Mouse (Mus musculus) embryonic facial prominence, embryonic 14.5 days (tissue): ENCODE results near the gene Nupl2. TPM values are rescaled to one million over a fixed set of nuclear protein-coding genes. Genes with fewer than 3 reads are reported as not detected.

Source experiments
- ATAC-seq: fragments of 200-750 bp; cut with Nextera tagmentation; 2 replicates; pipeline ENCODE4 v1.8.0; 2017; ENCODE audit warnings: low read depth, moderate number of reproducible peaks, moderate TSS enrichment
- DNase-seq: peaks from one replicate; pipeline ENCODE4 v3.0.0-alpha.2; 2015; ENCODE audit warnings: low spot score
- H3K27ac ChIP-seq: fragments of 300-500 bp; sonication (generic); replicated peaks from 2 replicates; pipeline ENCODE4 v1.5.1; 2014; ENCODE audit warnings: low read depth, mild to moderate bottlenecking, low read length, moderate library complexity
- H3K27me3 ChIP-seq: fragments of 300-500 bp; sonication (generic); replicated peaks from 2 replicates; pipeline ENCODE4 v1.6.1; 2014; ENCODE audit warnings: low read length; ENCODE audit not compliant: control insufficient read depth, insufficient read depth
- H3K36me3 ChIP-seq: fragments of 300-500 bp; sonication (generic); 2 replicates; pipeline ENCODE4 v1.6.1; 2014; ENCODE audit warnings: low read length, mixed read lengths; ENCODE audit not compliant: control insufficient read depth, insufficient read depth
- H3K4me1 ChIP-seq: fragments of 300-500 bp; sonication (generic); 2 replicates; pipeline ENCODE4 v1.6.1; 2014; ENCODE audit warnings: antibody characterized with exemption, low read length; ENCODE audit not compliant: control insufficient read depth, insufficient read depth
- H3K4me2 ChIP-seq: fragments of 300-500 bp; sonication (generic); 2 replicates; pipeline ENCODE4 v1.6.1; 2014; ENCODE audit warnings: low read depth, mild to moderate bottlenecking, low read length, moderate library complexity, mixed read lengths
- H3K4me3 ChIP-seq: fragments of 300-500 bp; sonication (generic); 2 replicates; pipeline ENCODE4 v1.5.1; 2014; ENCODE audit warnings: low read depth, mild to moderate bottlenecking, low read length
- H3K9ac ChIP-seq: fragments of 300-500 bp; sonication (generic); 2 replicates; pipeline ENCODE4 v1.6.1; 2014; ENCODE audit warnings: low read depth, mild to moderate bottlenecking, low read length, moderate library complexity, mixed read lengths
- H3K9me3 ChIP-seq: fragments of 300-500 bp; sonication (generic); 2 replicates; pipeline ENCODE4 v1.6.1; 2016; ENCODE audit warnings: low read length; ENCODE audit not compliant: control insufficient read depth
- WGBS: fragments of 180-500 bp; shearing (Covaris S2); extraction: QIAGEN DNeasy Blood & Tissue Kit; methylation state at CpG from one replicate; pipeline ENCODE4 v1.1.7; 2014; 5-methylcytosine and 5-hydroxymethylcytosine counted together
- polyA plus RNA-seq: library from polyadenylated mRNA; unstranded; fragments of >200 nt; fragmentation: Nextera tagmentation; extraction: Ambion mirVana; gene quantifications from 2 replicates; pipeline ENCODE4 v1.2.1, GENCODE M21; 2014

Gene Nupl2
- polyA plus RNA-seq, 1 experiment from 2014 or later, result 11.2 TPM

GRCm38 (mm10) chr5:24156774-24157173 is 8.0 kb upstream of the Nupl2 start:
- no peak overlapping the region for H3K27ac ChIP-seq
- no peak overlapping the region for H3K4me2 ChIP-seq
- H3K4me1 ChIP-seq, result no peaks in the 10 kb centered on the region
- H3K4me3 ChIP-seq, result no peak overlapping the region
- no peak overlapping the region for H3K9ac ChIP-seq
- no peak for DNase-seq
- H3K36me3 ChIP-seq, result peaks cover 45% of the 10 kb centered on the region; the same call in 1 of the 2 replicates
- 91% methylated on average over 6 of the region's 6 CpGs for WGBS
- no peak for ATAC-seq
- no peaks in the 10 kb centered on the region for H3K9me3 ChIP-seq
- no peaks in the 10 kb centered on the region for H3K27me3 ChIP-seq

- Histone ChIP-seq H3K4me3 (no peak overlapping the region), H3K4me2 (no peak overlapping the region), H3K36me3 (peaks cover 39% of the 10 kb centered on the region), H3K27ac (no peak overlapping the region), H3K27me3 (no peaks in the 10 kb centered on the region), H3K9me3 (no peaks in the 10 kb centered on the region), H3K9ac (no peak overlapping the region), H3K4me1 (no peaks in the 10 kb centered on the region)
- ATAC-seq, result no peak
- WGBS, result 47% methylated on average over 5 of the region's 5 CpGs
- peak; percentile 4 for DNase-seq
Observed at GRCm38 (mm10) chr5:24167263-24167662, 2.5 kb downstream of the Nupl2 start.

GRCm38 (mm10) chr5:24169881-24170280 is 5.1 kb downstream of the Nupl2 start:
- Histone ChIP-seq H3K4me2 (no peak overlapping the region), H3K9me3 (no peaks in the 10 kb centered on the region), H3K4me1 (no peaks in the 10 kb centered on the region), H3K27ac (no peak overlapping the region), H3K9ac (no peak overlapping the region), H3K4me3 (no peak overlapping the region), H3K36me3 (peaks cover 45% of the 10 kb centered on the region), H3K27me3 (no peaks in the 10 kb centered on the region)
- WGBS, result 91% methylated on average over 6 of the region's 6 CpGs
- DNase-seq, result no peak
- ATAC-seq, result no peak

- H3K4me3 ChIP-seq, result no peak overlapping the region
- ATAC-seq (no peak), DNase-seq (no peak)
- H3K27me3 ChIP-seq, result no peaks in the 10 kb centered on the region
- H3K9ac ChIP-seq, result no peak overlapping the region
- no peaks in the 10 kb centered on the region for H3K9me3 ChIP-seq
- peaks cover 50% of the 10 kb centered on the region for H3K36me3 ChIP-seq
- H3K27ac ChIP-seq, result no peak overlapping the region
- H3K4me2 ChIP-seq, result no peak overlapping the region
- no peaks in the 10 kb centered on the region for H3K4me1 ChIP-seq
Observed at GRCm38 (mm10) chr5:24172092-24172491, 7.3 kb downstream of the Nupl2 start.

- no peaks in the 10 kb centered on the region for H3K9me3 ChIP-seq
- DNase-seq, result no peak
- no peaks in the 10 kb centered on the region for H3K27me3 ChIP-seq
- H3K9ac ChIP-seq, result no peak overlapping the region
- H3K4me3 ChIP-seq, result no peak overlapping the region
- no peak overlapping the region for H3K27ac ChIP-seq
- H3K36me3 ChIP-seq, result peaks cover 44% of the 10 kb centered on the region
- no peak overlapping the region for H3K4me2 ChIP-seq
- H3K4me1 ChIP-seq, result no peaks in the 10 kb centered on the region
- no peak for ATAC-seq
- 93% methylated on average over 16 of the region's 16 CpGs for WGBS
Observed at GRCm38 (mm10) chr5:24181514-24182295, 16.9 kb downstream of the Nupl2 start.

- H3K9ac ChIP-seq, result no peak overlapping the region
- H3K27me3 ChIP-seq, result no peaks in the 10 kb centered on the region
- H3K4me1 ChIP-seq, result no peaks in the 10 kb centered on the region
- H3K4me3 ChIP-seq, result no peak overlapping the region
- WGBS, result 95% methylated on average over 9 of the region's 9 CpGs
- no peak overlapping the region for H3K27ac ChIP-seq
- H3K4me2 ChIP-seq, result no peak overlapping the region
- H3K36me3 ChIP-seq, result peaks cover 44% of the 10 kb centered on the region
- DNase-seq (no peak), ATAC-seq (no peak)
- H3K9me3 ChIP-seq, result no peaks in the 10 kb centered on the region
Observed at GRCm38 (mm10) chr5:24182296-24182734, 17.6 kb downstream of the Nupl2 start.

GRCm38 (mm10) chr5:24183096-24183495 is 18.3 kb downstream of the Nupl2 start:
- no peak overlapping the region for H3K27ac ChIP-seq
- no peak overlapping the region for H3K9ac ChIP-seq
- 91% methylated on average over 6 of the region's 6 CpGs for WGBS
- H3K4me2 ChIP-seq, result no peak overlapping the region
- no peaks in the 10 kb centered on the region for H3K4me1 ChIP-seq
- H3K9me3 ChIP-seq, result no peaks in the 10 kb centered on the region
- ATAC-seq, result no peak
- H3K4me3 ChIP-seq, result no peak overlapping the region
- no peaks in the 10 kb centered on the region for H3K27me3 ChIP-seq
- peaks cover 40% of the 10 kb centered on the region for H3K36me3 ChIP-seq
- DNase-seq, result no peak

GRCm38 (mm10) chr5:24184011-24184410 is 19.2 kb downstream of the Nupl2 start:
- H3K36me3 ChIP-seq, result peaks cover 40% of the 10 kb centered on the region
- 92% methylated on average over 5 of the region's 5 CpGs for WGBS
- ATAC-seq (no peak), DNase-seq (no peak)
- no peak overlapping the region for H3K4me2 ChIP-seq
- no peaks in the 10 kb centered on the region for H3K4me1 ChIP-seq
- H3K27ac ChIP-seq, result no peak overlapping the region
- H3K27me3 ChIP-seq, result no peaks in the 10 kb centered on the region
- no peak overlapping the region for H3K9ac ChIP-seq
- no peaks in the 10 kb centered on the region for H3K9me3 ChIP-seq
- no peak overlapping the region for H3K4me3 ChIP-seq

- no peak for ATAC-seq
- Histone ChIP-seq H3K9ac (no peak overlapping the region), H3K27me3 (no peaks in the 10 kb centered on the region), H3K9me3 (no peaks in the 10 kb centered on the region), H3K4me2 (no peak overlapping the region), H3K4me1 (no peaks in the 10 kb centered on the region), H3K36me3 (peaks cover 10% of the 10 kb centered on the region), H3K27ac (no peak overlapping the region), H3K4me3 (no peak overlapping the region)
- 78% methylated on average over 4 of the region's 4 CpGs for WGBS
- DNase-seq, result no peak
Observed at GRCm38 (mm10) chr5:24188476-24188875, 23.7 kb downstream of the Nupl2 start.
